Mouse (Mus musculus) erythroblast, embryonic 14.5 days (primary cell): ENCODE data around the gene Dync1li2. TPM values are rescaled to one million over a fixed set of nuclear protein-coding genes. Genes with fewer than 3 reads are reported as not detected.

Experiments used
- H3K27me3 ChIP-seq: 2 replicates; pipeline ENCODE4 v1.6.1; 2012; ENCODE audit warnings: inconsistent platforms; ENCODE audit not compliant: control insufficient read depth
- H3K36me3 ChIP-seq: 2 replicates; pipeline ENCODE4 v1.6.1; 2012; ENCODE audit warnings: mild to moderate bottlenecking, inconsistent platforms; ENCODE audit not compliant: control insufficient read depth
- H3K4me1 ChIP-seq: 2 replicates; pipeline ENCODE4 v1.6.1; 2012; ENCODE audit warnings: inconsistent platforms; ENCODE audit not compliant: control insufficient read depth
- H3K4me3 ChIP-seq: replicated peaks from 2 replicates; pipeline ENCODE3; 2012; ENCODE audit warnings: moderate library complexity, mild to moderate bottlenecking, inconsistent platforms
- H3K9me3 ChIP-seq: 2 replicates; pipeline ENCODE4 v1.6.1; 2012; ENCODE audit warnings: low read length, inconsistent platforms, mixed read lengths; ENCODE audit not compliant: control insufficient read depth
- GATA1 ChIP-seq: IDR thresholded peaks from 2 replicates; pipeline ENCODE4 v1.6.1; 2012; ENCODE audit warnings: low read length, inconsistent platforms, mixed read lengths
- TAL1 ChIP-seq: IDR thresholded peaks from 3 replicates; pipeline ENCODE4 v1.6.1; 2012; ENCODE audit warnings: low read length, inconsistent platforms, mixed read lengths
- polyA plus RNA-seq: library from polyadenylated mRNA; stranded (reverse); fragments of >175 nt; gene quantifications from 2 replicates; pipeline ENCODE4 v1.2.3, GENCODE M21; 2012

Gene Dync1li2
- polyA plus RNA-seq, result 1.1 and 1.4 TPM in 2 replicates

DNA sequence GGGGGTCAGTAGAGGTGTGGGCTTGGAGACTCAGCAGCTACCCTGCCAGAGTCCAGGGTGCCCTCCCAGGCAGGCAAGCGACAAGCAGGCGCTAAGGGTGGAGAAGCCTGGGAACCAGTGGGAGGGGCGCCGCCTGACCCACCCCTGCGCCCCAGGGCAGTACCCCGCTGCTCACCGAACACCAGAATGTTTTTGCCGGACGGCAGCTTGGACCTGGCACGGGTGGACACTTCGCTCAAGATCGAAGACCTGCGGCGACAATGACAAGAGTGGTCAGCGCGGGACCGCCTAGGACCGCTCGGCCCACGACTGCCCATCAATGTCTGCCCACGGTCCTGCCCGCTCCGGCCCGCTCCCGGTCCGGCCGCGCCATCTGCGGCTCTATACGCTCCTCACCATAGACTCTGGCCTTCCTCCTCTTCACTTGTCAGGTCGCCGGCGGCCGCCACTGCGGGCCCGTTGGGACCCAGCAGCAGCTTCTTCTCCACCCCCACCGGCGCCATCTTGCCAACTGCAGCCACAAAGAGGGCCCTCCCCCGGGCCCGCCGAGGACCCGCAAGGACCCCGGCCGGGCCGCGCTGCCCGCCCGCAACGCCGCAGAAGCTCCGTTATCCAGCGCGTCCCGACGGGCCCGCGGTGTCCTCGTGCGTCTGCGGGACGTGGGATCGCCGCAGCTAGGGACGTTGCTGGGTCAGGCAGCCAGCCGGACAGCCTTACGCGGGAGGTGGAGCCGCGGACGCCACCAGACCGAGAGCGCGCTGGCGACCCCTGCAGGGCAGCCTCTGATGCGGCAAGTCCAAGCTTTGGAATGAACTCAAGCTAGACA is at the start of gene Dync1li2:
Gene Dync1li2 (minus strand): TSS at position 749 of the 826 bp plus-strand sequence.
- TF ChIP-seq GATA1 (no peak), TAL1 (no peak)
- Histone ChIP-seq H3K27me3 (no peaks in the 10 kb centered on the region), H3K36me3 (peaks cover 34% of the 10 kb centered on the region), H3K9me3 (no peaks in the 10 kb centered on the region), H3K4me1 (peaks cover 22% of the 10 kb centered on the region), H3K4me3 (peak within 1 kb of the TSS; percentile 70)

DNA sequence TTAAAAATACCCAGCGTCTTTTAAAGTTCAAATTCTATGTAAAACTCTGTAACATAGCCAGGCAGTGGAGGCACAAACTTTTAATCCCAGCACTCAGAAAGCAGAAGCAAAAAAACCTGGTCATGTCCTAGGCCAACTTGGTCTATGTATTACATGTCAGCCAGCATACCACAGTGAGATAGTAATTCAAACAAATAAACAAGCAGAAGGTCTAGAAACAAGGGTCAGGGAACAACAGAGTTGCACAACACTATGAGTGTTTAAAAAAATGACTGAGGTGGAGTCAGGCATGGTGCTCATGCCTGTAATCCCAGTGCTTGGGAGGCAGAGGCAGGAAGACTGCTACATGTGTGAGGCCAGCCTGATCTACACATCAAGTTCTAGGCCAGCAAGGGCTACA is 36.2 kb upstream of the Dync1li2 start:
- Histone ChIP-seq H3K27me3 (no peaks in the 10 kb centered on the region), H3K36me3 (no peaks in the 10 kb centered on the region), H3K4me3 (no peak overlapping the region), H3K4me1 (no peaks in the 10 kb centered on the region), H3K9me3 (no peaks in the 10 kb centered on the region)
- TF ChIP-seq GATA1 (no peak), TAL1 (no peak)

DNA sequence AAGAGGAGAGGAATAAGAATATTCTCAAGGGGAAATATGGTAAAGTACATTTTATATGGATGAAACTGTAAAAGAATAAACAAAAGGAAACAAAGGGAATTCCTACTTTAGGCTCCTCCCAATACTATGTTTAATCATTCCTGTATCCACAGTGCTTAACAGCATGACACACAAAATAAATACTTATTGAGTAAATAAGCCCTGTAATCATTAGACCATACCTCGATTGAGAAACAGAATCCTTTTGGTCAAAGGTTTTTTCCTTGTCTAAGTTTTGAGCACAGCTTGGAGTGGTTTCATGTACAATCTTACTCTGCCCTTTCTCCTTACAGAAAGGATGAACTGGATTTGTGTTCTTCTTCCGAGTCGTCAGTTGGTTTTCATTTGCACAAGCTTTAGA is 29.6 kb upstream of the Dync1li2 start:
- H3K36me3 ChIP-seq, result no peaks in the 10 kb centered on the region
- no peak overlapping the region for H3K4me3 ChIP-seq
- no peaks in the 10 kb centered on the region for H3K9me3 ChIP-seq
- H3K4me1 ChIP-seq, result no peaks in the 10 kb centered on the region
- no peak for TF ChIP-seq GATA1
- TF ChIP-seq TAL1, result no peak
- no peaks in the 10 kb centered on the region for H3K27me3 ChIP-seq

DNA sequence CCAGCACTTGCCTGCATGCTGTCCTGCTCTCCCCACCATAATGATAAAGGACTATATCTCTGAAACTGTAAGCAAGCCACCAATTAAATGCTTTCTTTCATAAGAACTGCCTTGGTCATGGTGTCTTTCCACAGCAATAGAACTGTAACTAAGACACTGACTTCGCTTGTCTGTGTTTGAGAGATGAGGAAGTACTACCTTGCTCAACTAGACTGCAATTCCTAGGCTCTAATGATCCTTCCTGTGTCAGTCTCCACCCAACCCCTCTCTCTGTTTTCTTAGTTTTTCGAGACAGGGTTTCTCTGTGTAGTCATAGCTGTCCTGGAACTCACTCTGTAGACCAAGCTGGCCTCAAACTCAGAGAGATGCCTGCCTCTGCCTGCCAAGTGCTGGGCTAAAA is 24.6 kb upstream of the Dync1li2 start:
- Histone ChIP-seq H3K27me3 (no peaks in the 10 kb centered on the region), H3K4me1 (no peaks in the 10 kb centered on the region), H3K4me3 (no peak overlapping the region), H3K9me3 (no peaks in the 10 kb centered on the region), H3K36me3 (no peaks in the 10 kb centered on the region)
- no peak for TF ChIP-seq TAL1
- no peak for TF ChIP-seq GATA1

DNA sequence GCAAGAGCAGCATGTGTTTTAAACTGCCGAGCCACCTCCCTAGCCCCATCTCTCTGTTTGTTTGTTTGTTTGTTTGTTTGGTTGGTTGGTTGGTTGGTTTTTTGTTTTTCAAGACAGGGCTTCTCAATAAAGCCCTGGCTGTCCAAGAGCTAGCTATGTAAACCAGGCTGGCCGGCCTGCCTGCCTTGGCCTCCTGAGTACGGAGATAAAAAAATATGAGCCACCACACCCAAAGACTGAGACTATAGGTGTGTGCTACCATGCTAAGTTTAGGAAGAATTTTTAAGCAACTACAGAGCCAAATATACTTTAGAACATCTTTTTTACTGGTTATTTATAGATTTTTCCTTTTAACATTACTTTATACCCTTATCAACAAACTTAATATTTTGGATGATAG is 9.3 kb upstream of the Dync1li2 start:
- Histone ChIP-seq H3K4me1 (peaks cover 12% of the 10 kb centered on the region), H3K9me3 (no peaks in the 10 kb centered on the region), H3K36me3 (no peaks in the 10 kb centered on the region), H3K27me3 (no peaks in the 10 kb centered on the region), H3K4me3 (no peak overlapping the region)
- TF ChIP-seq GATA1 (no peak), TAL1 (no peak)

DNA sequence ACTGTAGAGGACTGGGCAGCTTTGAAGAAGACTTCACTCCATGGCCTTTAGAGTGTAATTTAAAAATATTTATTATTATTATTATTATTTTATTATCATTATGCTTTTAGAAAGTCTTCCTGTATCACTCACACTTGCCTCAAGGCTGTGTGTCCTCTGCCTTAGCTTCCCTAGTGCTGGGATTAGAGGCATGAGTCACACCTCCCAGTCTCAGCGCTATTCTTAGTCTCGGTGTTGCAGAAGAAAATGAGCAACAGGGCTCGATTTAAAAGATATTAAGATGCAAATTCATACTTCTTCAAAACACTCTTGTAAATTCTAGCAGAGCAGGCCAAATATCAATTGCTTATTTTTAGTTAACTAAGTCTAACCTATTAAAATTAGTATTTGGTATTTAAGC is 5.9 kb upstream of the Dync1li2 start:
- Histone ChIP-seq H3K4me3 (no peak overlapping the region), H3K9me3 (no peaks in the 10 kb centered on the region), H3K36me3 (no peaks in the 10 kb centered on the region), H3K4me1 (peaks cover 12% of the 10 kb centered on the region), H3K27me3 (no peaks in the 10 kb centered on the region)
- TF ChIP-seq GATA1, result no peak
- TF ChIP-seq TAL1, result no peak

DNA sequence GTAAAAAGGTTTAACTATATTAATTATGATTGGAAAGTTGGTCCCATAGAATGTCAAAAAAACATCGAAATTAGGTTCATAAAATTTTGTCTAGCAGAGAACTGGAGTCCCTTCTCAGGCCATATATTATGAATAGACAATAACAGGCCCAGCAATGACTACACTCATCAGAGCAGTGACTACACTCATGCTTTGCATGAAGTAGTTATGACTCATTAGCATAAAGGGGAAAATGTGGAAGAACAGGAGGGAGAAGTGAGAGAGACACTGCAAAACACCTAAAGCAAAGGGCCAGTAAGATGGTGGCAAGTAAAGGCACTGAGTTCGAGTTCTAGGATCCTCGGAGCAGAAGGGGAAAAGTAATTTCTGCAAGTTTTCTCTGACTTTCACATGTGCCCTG is 3.2 kb upstream of the Dync1li2 start:
- no peak overlapping the region for H3K4me3 ChIP-seq
- H3K9me3 ChIP-seq, result no peaks in the 10 kb centered on the region
- TF ChIP-seq GATA1, result no peak
- no peak for TF ChIP-seq TAL1
- peaks cover 16% of the 10 kb centered on the region for H3K4me1 ChIP-seq
- H3K27me3 ChIP-seq, result no peaks in the 10 kb centered on the region
- peaks cover 2% of the 10 kb centered on the region for H3K36me3 ChIP-seq

DNA sequence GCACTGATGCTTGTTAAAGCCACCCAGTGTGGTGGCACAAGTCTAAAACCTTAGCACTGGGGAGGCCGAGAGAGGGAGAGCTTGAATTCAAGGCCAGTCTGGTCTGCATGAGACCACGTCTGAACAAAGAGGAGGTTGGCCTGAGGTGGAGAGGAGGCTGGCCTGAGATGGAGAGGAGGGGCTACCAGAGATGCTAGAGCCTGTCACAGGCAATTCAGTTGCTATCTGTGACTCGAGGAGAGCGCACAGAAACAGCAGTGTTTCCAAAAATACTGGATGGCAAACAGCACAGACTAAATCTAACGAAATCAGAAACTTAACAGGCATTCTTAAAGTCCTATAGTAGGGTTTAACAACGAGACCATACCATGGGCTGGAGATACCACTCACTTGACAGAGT is 2.4 kb upstream of the Dync1li2 start:
- TF ChIP-seq TAL1 (no peak), GATA1 (no peak)
- Histone ChIP-seq H3K36me3 (peaks cover 10% of the 10 kb centered on the region), H3K4me3 (no peak overlapping the region), H3K27me3 (no peaks in the 10 kb centered on the region), H3K4me1 (peaks cover 20% of the 10 kb centered on the region), H3K9me3 (no peaks in the 10 kb centered on the region)

DNA sequence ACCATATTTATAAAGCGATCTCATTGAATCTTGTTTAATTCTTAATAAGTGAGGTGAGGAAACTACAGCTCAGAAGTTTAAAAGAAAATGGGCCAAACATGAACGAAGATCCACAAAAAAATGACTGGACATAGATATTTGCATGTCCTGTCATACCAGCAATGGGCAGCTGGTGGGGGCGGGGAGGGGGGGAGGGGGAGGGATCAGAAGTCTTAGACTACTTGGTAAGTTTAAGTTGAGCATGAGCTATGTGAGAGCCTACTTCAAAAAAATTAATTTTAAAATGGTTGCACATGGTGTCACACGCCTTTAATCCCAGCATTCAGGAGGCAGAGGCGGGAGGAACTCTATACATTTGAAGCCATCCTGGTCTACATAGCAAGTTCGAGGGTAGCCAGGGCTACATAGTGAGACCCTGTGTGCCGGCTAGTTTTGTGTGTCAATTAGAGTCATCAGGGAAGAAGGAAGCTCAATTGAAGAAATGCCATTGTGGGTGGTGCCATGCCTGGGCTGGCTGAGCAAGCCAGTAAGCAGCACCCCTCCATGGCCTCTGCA is 355 bp upstream of the Dync1li2 start:
- H3K36me3 ChIP-seq, result peaks cover 30% of the 10 kb centered on the region

DNA sequence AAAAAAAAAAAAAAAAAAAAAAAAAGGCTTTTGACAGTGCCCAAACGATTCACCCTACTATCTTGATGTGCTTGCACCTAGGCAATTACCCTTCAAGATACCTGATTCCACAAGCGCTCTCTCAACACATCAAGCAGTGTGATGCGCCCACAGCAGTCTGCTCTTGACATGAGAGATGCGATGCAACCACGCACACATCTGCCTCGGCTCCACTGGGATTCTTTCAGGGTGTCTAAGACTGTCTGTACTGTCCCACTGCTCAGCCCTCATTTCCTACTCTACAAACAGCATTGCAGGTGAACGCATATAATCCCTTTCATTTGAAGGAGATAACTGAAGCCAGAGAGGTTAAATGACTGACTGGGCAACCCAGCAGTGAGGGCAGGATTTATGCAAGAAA is 1.2 kb downstream of the Dync1li2 start:
- H3K9me3 ChIP-seq, result no peaks in the 10 kb centered on the region
- TF ChIP-seq TAL1 (no peak), GATA1 (no peak)

More for the DNA sequence above, 355 bp upstream of the Dync1li2 start:
- TF ChIP-seq GATA1, result no peak
- TF ChIP-seq TAL1, result no peak
- Histone ChIP-seq H3K9me3 (no peaks in the 10 kb centered on the region), H3K4me3 (peak overlapping the region; percentile 70), H3K27me3 (no peaks in the 10 kb centered on the region), H3K4me1 (peaks cover 22% of the 10 kb centered on the region)

More for the DNA sequence above, 1.2 kb downstream of the Dync1li2 start:
- Histone ChIP-seq H3K4me1 (peaks cover 22% of the 10 kb centered on the region), H3K27me3 (no peaks in the 10 kb centered on the region), H3K4me3 (peak overlapping the region; percentile 70), H3K36me3 (peaks cover 43% of the 10 kb centered on the region)
